Mouse (Mus musculus) liver, embryonic 11.5 days (tissue): Measurements from ENCODE around the gene Mybpc2. TPM values are rescaled to one million over a fixed set of nuclear protein-coding genes. Genes with fewer than 3 reads are reported as not detected.

Source experiments
- ATAC-seq: fragments of 200-750 bp; cut with Nextera tagmentation; replicated peaks from 2 replicates; pipeline ENCODE4 v1.8.0; 2017; ENCODE audit warnings: moderate number of reproducible peaks, mild to moderate bottlenecking, moderate TSS enrichment, moderate library complexity; ENCODE audit not compliant: low FRiP score
- DNase-seq: peaks from one replicate; pipeline ENCODE4 v3.0.0-alpha.2; 2017; ENCODE audit warnings: low spot score
- H3K27ac ChIP-seq: fragments of 300-500 bp; sonication (generic); 2 replicates; pipeline ENCODE4 v1.5.1; 2014; ENCODE audit warnings: mild to moderate bottlenecking, low read depth, low read length, control low read depth
- H3K27me3 ChIP-seq: fragments of 300-500 bp; sonication (generic); replicated peaks from 2 replicates; pipeline ENCODE4 v1.6.1; 2014; ENCODE audit warnings: low read length, mixed read lengths; ENCODE audit not compliant: control insufficient read depth, insufficient read depth
- H3K36me3 ChIP-seq: fragments of 300-500 bp; sonication (generic); 2 replicates; pipeline ENCODE4 v1.6.1; 2014; ENCODE audit warnings: mild to moderate bottlenecking, low read length, moderate library complexity, mixed read lengths; ENCODE audit not compliant: control insufficient read depth, insufficient read depth
- H3K4me1 ChIP-seq: fragments of 300-500 bp; sonication (generic); replicated peaks from 2 replicates; pipeline ENCODE4 v1.6.1; 2014; ENCODE audit warnings: low read length, mixed read lengths; ENCODE audit not compliant: control insufficient read depth, insufficient read depth
- H3K4me2 ChIP-seq: fragments of 300-500 bp; sonication (generic); 2 replicates; pipeline ENCODE4 v1.6.1; 2014; ENCODE audit warnings: mild to moderate bottlenecking, control low read depth, moderate library complexity
- H3K4me3 ChIP-seq: fragments of 300-500 bp; sonication (generic); 2 replicates; pipeline ENCODE4 v1.5.1; 2014; ENCODE audit warnings: low read depth, low read length, control low read depth
- H3K9ac ChIP-seq: fragments of 300-500 bp; sonication (generic); 2 replicates; pipeline ENCODE4 v1.6.1; 2014; ENCODE audit warnings: low read depth, low read length, control low read depth
- H3K9me3 ChIP-seq: fragments of 300-500 bp; sonication (generic); 2 replicates; pipeline ENCODE4 v1.6.1; 2016; ENCODE audit warnings: low read length, inconsistent platforms, mixed read lengths; ENCODE audit not compliant: control insufficient read depth
- WGBS: fragments of 180-500 bp; shearing (Covaris S2); extraction: QIAGEN DNeasy Blood & Tissue Kit; methylation state at CpG from one replicate; pipeline ENCODE4 v1.1.7; 2014; 5-methylcytosine and 5-hydroxymethylcytosine counted together
- polyA plus RNA-seq: library from polyadenylated mRNA; unstranded; fragments of >200 nt; fragmentation: Nextera tagmentation; extraction: Ambion mirVana; gene quantifications from 2 replicates; pipeline ENCODE4 v1.2.1, GENCODE M21; 2014

Gene Mybpc2
- polyA plus RNA-seq, 1 experiment from 2014 or later = not detected

GRCm38 (mm10) chr7:44488545-44488944 lies 35.9 kb downstream of the Mybpc2 start:
- no peaks in the 10 kb centered on the region for H3K9me3 ChIP-seq
- H3K27ac ChIP-seq = no peak overlapping the region
- H3K27me3 ChIP-seq = no peaks in the 10 kb centered on the region
- H3K9ac ChIP-seq = no peak overlapping the region
- H3K4me3 ChIP-seq = no peak overlapping the region
- ATAC-seq (no peak), DNase-seq (no peak)
- H3K4me1 ChIP-seq = no peaks in the 10 kb centered on the region
- 92% methylated on average over 8 of the region's 8 CpGs for WGBS
- no peak overlapping the region for H3K4me2 ChIP-seq
- H3K36me3 ChIP-seq = peaks cover 24% of the 10 kb centered on the region

- ATAC-seq (no peak), DNase-seq (no peak)
- no peak overlapping the region for H3K27ac ChIP-seq
- H3K4me1 ChIP-seq = 0 out of 2 replicates have a peak, but pooled peaks cover 4% of the 10 kb centered on the region
- H3K9ac ChIP-seq = no peak overlapping the region
- no peaks in the 10 kb centered on the region for H3K27me3 ChIP-seq
- no peaks in the 10 kb centered on the region for H3K9me3 ChIP-seq
- no peak overlapping the region for H3K4me2 ChIP-seq
- WGBS = 85% methylated on average over 7 of the region's 7 CpGs
- peaks cover 24% of the 10 kb centered on the region for H3K36me3 ChIP-seq
- no peak overlapping the region for H3K4me3 ChIP-seq
These were observed 36.5 kb downstream of the Mybpc2 start for GRCm38 (mm10) chr7:44487936-44488335.

- no peak for ATAC-seq
- Histone ChIP-seq H3K27ac (no peak overlapping the region), H3K4me3 (no peak overlapping the region), H3K9me3 (no peaks in the 10 kb centered on the region), H3K4me2 (no peak overlapping the region), H3K4me1 (peaks cover 11% of the 10 kb centered on the region), H3K27me3 (peaks cover 5% of the 10 kb centered on the region), H3K9ac (no peak overlapping the region), H3K36me3 (peaks cover 22% of the 10 kb centered on the region)
- WGBS = 68% methylated on average over 13 of the region's 13 CpGs
- DNase-seq = no peak
These were observed 37.4 kb downstream of the Mybpc2 start for GRCm38 (mm10) chr7:44486927-44487575.

- Histone ChIP-seq H3K9ac (no peak overlapping the region), H3K4me3 (no peak overlapping the region), H3K36me3 (peaks cover 11% of the 10 kb centered on the region; the same call in 1 of the 2 replicates), H3K27me3 (peaks cover 11% of the 10 kb centered on the region), H3K9me3 (no peaks in the 10 kb centered on the region), H3K27ac (no peak overlapping the region), H3K4me2 (no peak overlapping the region), H3K4me1 (peaks cover 11% of the 10 kb centered on the region)
- no peak for ATAC-seq
- no peak for DNase-seq
- 69% methylated on average over 6 of the region's 7 CpGs for WGBS
These were observed 38.8 kb downstream of the Mybpc2 start for GRCm38 (mm10) chr7:44485572-44486195.

GRCm38 (mm10) chr7:44484841-44485571 lies 39.5 kb downstream of the Mybpc2 start:
- H3K9me3 ChIP-seq = no peaks in the 10 kb centered on the region
- no peak overlapping the region for H3K9ac ChIP-seq
- no peak overlapping the region for H3K4me2 ChIP-seq
- H3K4me1 ChIP-seq = peaks cover 11% of the 10 kb centered on the region
- H3K36me3 ChIP-seq = peaks cover 6% of the 10 kb centered on the region; the same call in 1 of the 2 replicates
- ATAC-seq (peak; percentile 17; the same call in 1 of the 2 replicates), DNase-seq (peak; percentile 78)
- 36% methylated on average over 5 of the region's 5 CpGs for WGBS
- H3K27ac ChIP-seq = peak overlapping the region; percentile 48
- H3K27me3 ChIP-seq = peaks cover 18% of the 10 kb centered on the region
- no peak overlapping the region for H3K4me3 ChIP-seq

- 75% methylated on average over 1 of the region's 1 CpGs for WGBS
- H3K4me3 ChIP-seq = no peak overlapping the region
- no peak overlapping the region for H3K4me2 ChIP-seq
- no peaks in the 10 kb centered on the region for H3K9me3 ChIP-seq
- DNase-seq = no peak
- H3K4me1 ChIP-seq = peaks cover 11% of the 10 kb centered on the region
- H3K27ac ChIP-seq = peak overlapping the region; percentile 48; the same call in 1 of the 2 replicates
- H3K9ac ChIP-seq = no peak overlapping the region
- no peak for ATAC-seq
- H3K27me3 ChIP-seq = peaks cover 26% of the 10 kb centered on the region
- peaks cover 3% of the 10 kb centered on the region; the same call in 1 of the 2 replicates for H3K36me3 ChIP-seq
These were observed 40.3 kb downstream of the Mybpc2 start for GRCm38 (mm10) chr7:44484109-44484508.

- Histone ChIP-seq H3K4me1 (peaks cover 11% of the 10 kb centered on the region), H3K27ac (peak overlapping the region; percentile 82), H3K4me2 (peak overlapping the region; percentile 56), H3K4me3 (no peak overlapping the region), H3K9ac (peak overlapping the region; percentile 53), H3K27me3 (peaks cover 36% of the 10 kb centered on the region), H3K36me3 (no peaks in the 10 kb centered on the region), H3K9me3 (no peaks in the 10 kb centered on the region)
- peak; percentile 93 for ATAC-seq
- DNase-seq = no peak
- WGBS = 50% methylated on average over 3 of the region's 3 CpGs
These were observed 41.5 kb downstream of the Mybpc2 start for GRCm38 (mm10) chr7:44482836-44483435.

- Histone ChIP-seq H3K36me3 (peaks cover 4% of the 10 kb centered on the region), H3K9ac (no peak overlapping the region), H3K9me3 (no peaks in the 10 kb centered on the region), H3K27ac (no peak overlapping the region), H3K27me3 (peaks cover 57% of the 10 kb centered on the region), H3K4me3 (no peak overlapping the region), H3K4me2 (no peak overlapping the region), H3K4me1 (peaks cover 29% of the 10 kb centered on the region)
- ATAC-seq = no peak
- no peak for DNase-seq
- 34% methylated on average over 5 of the region's 5 CpGs for WGBS
These were observed 49.3 kb downstream of the Mybpc2 start for GRCm38 (mm10) chr7:44475046-44475614.
